Mouse (Mus musculus) small intestine, adult 2 months (tissue): ENCODE results near the gene Rap1a.

Experiments used
- CTCF ChIP-seq: fragments of 200-500 bp; IDR thresholded peaks from 2 replicates; pipeline ENCODE4 v1.5.1; 2012; ENCODE audit warnings: low read depth, mild to moderate bottlenecking, control low read depth, inconsistent platforms, low read length, moderate library complexity, mixed read lengths; ENCODE audit not compliant: insufficient replicate concordance, insufficient read length; ENCODE audit errors: extremely low read depth
- POLR2A ChIP-seq: fragments of 200-500 bp; IDR thresholded peaks from 2 replicates; pipeline ENCODE4 v1.6.1; 2012; ENCODE audit warnings: low read depth, mild to moderate bottlenecking, control low read depth, inconsistent platforms, low read length, moderate library complexity

- TF ChIP-seq POLR2A (no peak), CTCF (no peak)
These were observed 19.1 kb upstream of the Rap1a start for GRCm38 (mm10) chr3:105820272-105820671.
